Mouse (Mus musculus): ENCODE measurements around the gene Rab11fip2.

GRCm38 (mm10) chr19:59981588-59981987 is 38.1 kb upstream of the Rab11fip2 start:
- no peak for TF ChIP-seq CTCF (IDR thresholded peaks at IDR 0.05)
- TF ChIP-seq POLR2A (IDR thresholded peaks at IDR 0.05; ENCODE audit: insufficient read depth, low read depth, low read length) = no peak
- no peak for TF ChIP-seq EP300 (IDR thresholded peaks at IDR 0.05; ENCODE audit: insufficient read depth, low read depth, low read length)

Data from heart, adult 2 months (tissue).